Mouse (Mus musculus) small intestine, adult 2 months (tissue): ENCODE measurements around the gene Klk1b8.
"Not testable (repeated sequence)": the region's sequence is repeated elsewhere in the genome, so short reads cannot be mapped to it uniquely, and the experiment has no call there.

Experiments used
- CTCF ChIP-seq: fragments of 200-500 bp; IDR thresholded peaks from 2 replicates; pipeline ENCODE4 v1.5.1; 2012; ENCODE audit warnings: low read depth, mild to moderate bottlenecking, control low read depth, inconsistent platforms, low read length, moderate library complexity, mixed read lengths; ENCODE audit not compliant: insufficient replicate concordance, insufficient read length; ENCODE audit errors: extremely low read depth
- POLR2A ChIP-seq: fragments of 200-500 bp; IDR thresholded peaks from 2 replicates; pipeline ENCODE4 v1.6.1; 2012; ENCODE audit warnings: low read depth, mild to moderate bottlenecking, control low read depth, inconsistent platforms, low read length, moderate library complexity

- TF ChIP-seq CTCF, POLR2A: not testable (repeated sequence)
These were observed 45.1 kb downstream of the Klk1b8 start, which contains the start of gene Klk1b11 for GRCm38 (mm10) chr7:43995577-43995976.
